Mouse (Mus musculus) intestine, postnatal 0 days (tissue): ENCODE results near the gene Zfand3. TPM values are rescaled to one million over a fixed set of nuclear protein-coding genes. Genes with fewer than 3 reads are reported as not detected.

Experiments
- ATAC-seq: fragments of 200-750 bp; cut with Nextera tagmentation; 2 replicates; pipeline ENCODE4 v1.8.0; 2017; ENCODE audit warnings: mild to moderate bottlenecking, moderate TSS enrichment, moderate library complexity
- H3K27ac ChIP-seq: fragments of 300-500 bp; sonication (generic); 2 replicates; pipeline ENCODE4 v1.5.1; 2014; ENCODE audit warnings: mild to moderate bottlenecking, low read depth, low read length, moderate library complexity
- H3K27me3 ChIP-seq: fragments of 300-500 bp; sonication (generic); replicated peaks from 2 replicates; pipeline ENCODE4 v1.6.1; 2014; ENCODE audit warnings: low read length, mixed read lengths; ENCODE audit not compliant: control insufficient read depth, insufficient read depth
- H3K36me3 ChIP-seq: fragments of 300-500 bp; sonication (generic); 2 replicates; pipeline ENCODE4 v1.6.1; 2014; ENCODE audit warnings: mild to moderate bottlenecking, moderate library complexity; ENCODE audit not compliant: control insufficient read depth, insufficient read depth
- H3K4me1 ChIP-seq: fragments of 300-500 bp; sonication (generic); replicated peaks from 2 replicates; pipeline ENCODE4 v1.6.1; 2014; ENCODE audit warnings: antibody characterized with exemption, low read length, mixed read lengths; ENCODE audit not compliant: control insufficient read depth, insufficient read depth
- H3K4me2 ChIP-seq: fragments of 300-500 bp; sonication (generic); replicated peaks from 2 replicates; pipeline ENCODE4 v1.6.1; 2014; ENCODE audit warnings: low read depth, mild to moderate bottlenecking, moderate library complexity
- H3K4me3 ChIP-seq: fragments of 300-500 bp; sonication (generic); 2 replicates; pipeline ENCODE4 v1.5.1; 2014; ENCODE audit warnings: low read depth, low read length
- H3K9ac ChIP-seq: fragments of 300-500 bp; sonication (generic); 2 replicates; pipeline ENCODE4 v1.6.1; 2014; ENCODE audit warnings: mild to moderate bottlenecking, low read depth, low read length
- H3K9me3 ChIP-seq: fragments of 300-500 bp; sonication (generic); 2 replicates; pipeline ENCODE4 v1.6.1; 2016; ENCODE audit warnings: mixed run types; ENCODE audit not compliant: control insufficient read depth
- CTCF ChIP-seq: sonication (generic); IDR thresholded peaks from 2 replicates; pipeline ENCODE4 v1.5.1; 2016; ENCODE audit warnings: low read depth, mild to moderate bottlenecking, control low read depth, antibody characterized with exemption, moderate library complexity
- WGBS: fragments of 180-500 bp; shearing (Covaris S2); extraction: QIAGEN DNeasy Blood & Tissue Kit; methylation state at CpG from one replicate; pipeline ENCODE4 v1.1.7; 2014; 5-methylcytosine and 5-hydroxymethylcytosine counted together
- polyA plus RNA-seq: library from polyadenylated mRNA; unstranded; fragments of >200 nt; fragmentation: Nextera tagmentation; extraction: Ambion mirVana; gene quantifications from 2 replicates; pipeline ENCODE4 v1.2.1, GENCODE M21; 2015

Gene Zfand3
- polyA plus RNA-seq, 1 experiment from 2014 or later: 38.0 TPM

DNA sequence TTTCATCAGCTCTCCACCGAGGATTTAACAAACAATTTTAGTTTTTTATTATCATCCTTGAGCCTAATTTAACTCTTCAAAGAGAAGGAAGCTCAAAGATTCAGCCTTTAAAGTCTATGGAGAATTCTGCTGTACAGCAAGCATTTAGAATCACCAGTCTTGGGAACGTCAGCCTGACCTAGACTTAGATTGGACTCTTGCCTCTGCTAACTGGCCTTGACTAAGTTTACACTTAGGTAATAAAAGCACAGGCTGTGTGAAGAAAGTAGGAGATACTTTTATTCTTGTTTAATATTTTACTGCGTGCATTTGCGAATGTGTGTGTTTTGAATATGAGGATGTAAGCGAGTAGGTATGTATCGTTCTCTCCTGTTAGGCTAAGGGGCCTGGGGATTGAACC lies 131.4 kb downstream of the Zfand3 start:
- peaks cover 6% of the 10 kb centered on the region; the same call in 1 of the 2 replicates for H3K36me3 ChIP-seq
- H3K4me2 ChIP-seq: peak overlapping the region; percentile 35; the same call in 1 of the 2 replicates
- ATAC-seq: peak; percentile 40; the same call in 1 of the 2 replicates
- TF ChIP-seq CTCF: no peak
- no peak overlapping the region for H3K4me3 ChIP-seq
- no peaks in the 10 kb centered on the region for H3K27me3 ChIP-seq
- no peak overlapping the region for H3K9ac ChIP-seq
- no peaks in the 10 kb centered on the region for H3K9me3 ChIP-seq
- peaks cover 17% of the 10 kb centered on the region for H3K4me1 ChIP-seq
- WGBS: 34% methylated on average over 6 of the region's 6 CpGs
- H3K27ac ChIP-seq: peak overlapping the region; percentile 81

GRCm38 (mm10) chr17:30136684-30137083 lies 132.2 kb downstream of the Zfand3 start:
- TF ChIP-seq CTCF: no peak
- 31% methylated on average over 5 of the region's 5 CpGs for WGBS
- Histone ChIP-seq H3K27me3 (no peaks in the 10 kb centered on the region), H3K4me2 (peak overlapping the region; percentile 21; the same call in 1 of the 2 replicates), H3K4me1 (peaks cover 17% of the 10 kb centered on the region), H3K27ac (peak overlapping the region; percentile 35), H3K4me3 (no peak overlapping the region), H3K9ac (no peak overlapping the region), H3K9me3 (no peaks in the 10 kb centered on the region), H3K36me3 (peaks cover 6% of the 10 kb centered on the region; the same call in 1 of the 2 replicates)
- peak; percentile 79 for ATAC-seq

DNA sequence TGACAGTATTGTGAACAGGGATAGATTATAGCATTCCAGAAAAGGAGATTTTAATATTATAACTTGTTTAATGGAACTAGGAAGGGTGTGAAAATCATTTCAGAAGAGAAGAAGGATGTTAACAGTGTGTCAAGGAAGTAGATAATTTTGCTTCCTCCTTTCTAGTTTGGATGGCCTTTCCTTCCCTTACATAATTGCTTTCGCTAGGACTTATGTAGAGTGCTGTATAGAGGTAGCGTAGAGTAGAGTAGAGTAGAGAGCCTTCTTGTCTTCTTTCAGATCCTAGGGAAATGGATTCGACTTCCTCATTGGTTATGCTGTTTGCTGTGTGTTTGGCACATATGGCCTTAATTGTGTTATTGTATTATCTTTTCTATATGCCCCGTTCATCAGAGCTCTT lies 132.6 kb downstream of the Zfand3 start:
- H3K27ac ChIP-seq: peak overlapping the region; percentile 30; the same call in 1 of the 2 replicates
- ATAC-seq: peak; percentile 67
- 45% methylated on average over 4 of the region's 4 CpGs for WGBS

DNA sequence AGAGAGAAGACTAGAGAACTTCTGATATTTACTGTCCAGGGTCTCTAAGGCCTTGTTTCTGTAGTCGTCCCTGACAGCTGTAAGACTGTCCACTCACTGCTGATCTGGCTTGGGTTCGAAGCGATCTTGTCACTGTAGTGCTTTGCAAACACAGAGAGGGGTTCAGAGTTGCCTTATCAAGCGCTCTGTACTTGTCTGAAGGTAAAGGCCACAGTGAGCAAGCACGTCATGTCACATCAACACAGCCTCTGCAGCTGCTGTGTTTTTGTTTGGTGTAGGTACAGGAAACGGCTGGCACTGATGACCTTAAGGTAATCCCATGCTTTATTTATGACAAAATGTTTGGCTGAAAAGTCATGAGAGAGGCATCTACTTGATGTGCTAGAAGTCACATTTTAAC lies 139.6 kb downstream of the Zfand3 start:
- 62% methylated on average over 6 of the region's 6 CpGs for WGBS
- Histone ChIP-seq H3K4me3 (no peak overlapping the region), H3K4me2 (no peak overlapping the region), H3K36me3 (no peaks in the 10 kb centered on the region), H3K9me3 (no peaks in the 10 kb centered on the region), H3K4me1 (0 out of 2 replicates have a peak, but pooled peaks cover 6% of the 10 kb centered on the region), H3K27ac (no peak overlapping the region; the same call in 1 of the 2 replicates), H3K9ac (no peak overlapping the region), H3K27me3 (no peaks in the 10 kb centered on the region)
- no peak for TF ChIP-seq CTCF
- ATAC-seq: no peak

More for the DNA sequence above, 132.6 kb downstream of the Zfand3 start:
- Histone ChIP-seq H3K27me3 (no peaks in the 10 kb centered on the region), H3K4me2 (peak overlapping the region; percentile 21), H3K36me3 (peaks cover 6% of the 10 kb centered on the region; the same call in 1 of the 2 replicates), H3K4me1 (peaks cover 17% of the 10 kb centered on the region), H3K9ac (no peak overlapping the region), H3K9me3 (no peaks in the 10 kb centered on the region), H3K4me3 (no peak overlapping the region)
- TF ChIP-seq CTCF: no peak

DNA sequence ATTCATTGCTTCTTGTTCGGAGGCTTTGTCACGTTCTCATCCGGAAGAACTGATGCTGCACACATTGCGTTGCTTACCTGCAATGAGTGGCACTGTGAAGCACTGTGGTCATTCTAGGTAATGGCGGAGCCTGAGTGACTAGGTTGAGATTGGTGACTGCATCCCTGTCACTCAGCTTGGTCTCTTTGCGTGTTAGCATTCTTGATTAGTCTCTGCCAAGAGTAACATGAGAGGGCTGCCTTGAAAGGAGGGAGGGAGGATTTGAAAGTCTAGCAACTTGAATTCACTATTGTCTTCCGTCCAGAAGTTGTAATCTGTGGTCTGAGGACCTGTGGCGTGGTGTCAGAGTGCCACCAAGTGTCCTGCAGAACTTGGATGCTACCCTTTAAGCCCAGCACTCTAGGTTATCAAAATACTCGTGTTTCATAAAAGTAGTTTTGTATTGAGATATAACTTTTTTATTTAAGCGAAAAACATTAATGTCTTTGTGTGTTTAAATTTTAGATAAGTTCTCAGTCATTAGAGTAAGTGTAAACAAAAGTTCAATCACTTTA lies 141.1 kb downstream of the Zfand3 start:
- Histone ChIP-seq H3K9ac (no peak overlapping the region), H3K27me3 (no peaks in the 10 kb centered on the region), H3K4me1 (0 out of 2 replicates have a peak, but pooled peaks cover 2% of the 10 kb centered on the region), H3K4me3 (no peak overlapping the region), H3K36me3 (no peaks in the 10 kb centered on the region), H3K27ac (no peak overlapping the region), H3K4me2 (no peak overlapping the region), H3K9me3 (no peaks in the 10 kb centered on the region)
- peak; percentile 49 for TF ChIP-seq CTCF
- WGBS: 77% methylated on average over 10 of the region's 10 CpGs
- no peak for ATAC-seq

DNA sequence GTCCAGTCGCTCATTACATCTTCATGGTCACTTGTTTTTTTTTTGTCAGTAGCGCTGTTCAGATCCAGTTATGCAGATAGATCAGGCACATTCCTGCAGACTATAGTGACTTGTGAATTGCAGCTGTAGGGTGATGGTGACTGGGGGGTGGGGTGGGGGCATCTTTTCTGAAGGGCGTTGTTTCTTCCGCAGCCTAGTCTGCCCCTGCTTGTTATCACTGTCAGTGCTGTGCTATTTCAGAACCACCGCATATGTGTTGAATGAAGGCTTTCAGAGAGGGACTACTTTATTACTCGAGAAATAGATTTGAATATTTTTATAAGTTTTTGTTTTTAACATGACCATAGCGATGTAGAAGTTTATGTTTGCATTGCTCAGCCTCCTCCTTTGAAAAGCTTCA lies 142.0 kb downstream of the Zfand3 start:
- no peak overlapping the region for H3K4me3 ChIP-seq
- H3K4me1 ChIP-seq: 0 out of 2 replicates have a peak, but pooled peaks cover 2% of the 10 kb centered on the region
- H3K36me3 ChIP-seq: no peaks in the 10 kb centered on the region
- no peak for TF ChIP-seq CTCF
- no peak overlapping the region for H3K4me2 ChIP-seq
- WGBS: 73% methylated on average over 7 of the region's 7 CpGs
- ATAC-seq: no peak
- H3K9ac ChIP-seq: no peak overlapping the region
- H3K27ac ChIP-seq: no peak overlapping the region
- H3K27me3 ChIP-seq: no peaks in the 10 kb centered on the region
- no peaks in the 10 kb centered on the region for H3K9me3 ChIP-seq
